20 mouse cellular contexts compared by ENCODE assay signal in genomic region chr12:52338136-52338753, GRCm38 (mm10).
DNase-seq lines count a peak whose midpoint lies in the region; ATAC-seq and TF ChIP-seq lines count a peak whose summit lies in the region.
"Had no signal": no experiment of that assay in that cellular context is flagged by ENCODE, and none has a peak within 500 bp of the region (broad histone marks: within the 10 kb centered on the region; RNA-seq: fewer than 3 reads in every experiment).

No protein-coding gene starts in this region.

- TF ChIP-seq EP300 in liver, embryonic 14.5 days (IDR thresholded peaks at IDR 0.05; ENCODE audit: low read depth): no peak

- H3K4me1 ChIP-seq in liver, embryonic 14.5 days (replicated peaks; ENCODE audit: control insufficient read depth in 2 of 2, insufficient read depth in 2 of 2, low read length in 1 of 2): peaks cover 0 to 8% of the 10 kb centered on the region in 2 experiments; a peak in 2 of 4 replicates
- no peaks in the 10 kb centered on the region for H3K4me1 ChIP-seq in hindbrain, embryonic 16.5 days (ENCODE audit: control insufficient read depth, insufficient read depth, low read depth, low read length)

- H3K27ac ChIP-seq in liver, embryonic 14.5 days: no peak overlapping the region
- no peak overlapping the region for H3K27ac ChIP-seq in hindbrain, embryonic 16.5 days (ENCODE audit: low read depth, low read length)
- H3K27ac ChIP-seq: hindbrain, postnatal 0 days; kidney, embryonic 15.5 days; left cerebral cortex, adult 2 months had no signal

- peak; percentile 72 for DNase-seq in 3T3-L1 (ENCODE audit: low read depth, low spot score)
- DNase-seq in MEL-GATA-1-ER (ENCODE audit: extremely low read depth, low read depth): peak; percentile 59
- DNase-seq in adrenal gland, postnatal 25 days: peak; percentile 31
- peak in 1 of 3 experiments; percentile 7 for DNase-seq in liver, embryonic 14.5 days (ENCODE audit: low read depth in 3 of 3, low spot score in 3 of 3)
- no peak for DNase-seq in gastrocnemius, postnatal 25 days
- DNase-seq in cerebellum, postnatal 25 days: no peak
- DNase-seq: cerebellum, adult 8-10 months; embryo, embryonic 11 days; forebrain, postnatal 0 days; heart, postnatal 36 days; kidney, postnatal 4 days; layer of hippocampus, adult 9-11 months; lung, postnatal 10 days; midbrain, embryonic 14.5 days; thymus, postnatal 4 days had no signal

- no peak overlapping the region for H3K4me3 ChIP-seq in liver, embryonic 14.5 days (ENCODE audit: insufficient read depth in 1 of 2, low read depth in 2 of 2, low read length in 2 of 2)
- no peak overlapping the region for H3K4me3 ChIP-seq in hindbrain, embryonic 16.5 days (ENCODE audit: low read length)
- H3K4me3 ChIP-seq: kidney, embryonic 15.5 days; left cerebral cortex, adult 2 months had no signal

- peak; percentile 33; the same call in 1 of the 2 replicates for ATAC-seq in liver, embryonic 14.5 days (ENCODE audit: insufficient read depth)
- ATAC-seq in hindbrain, embryonic 16.5 days: no peak
- ATAC-seq: forebrain, postnatal 0 days; hindbrain, postnatal 0 days; intestine, postnatal 0 days had no signal

- no peaks in the 10 kb centered on the region for H3K36me3 ChIP-seq in liver, embryonic 14.5 days (replicated peaks; ENCODE audit: control insufficient read depth, insufficient read depth, low read depth)
- no peaks in the 10 kb centered on the region for H3K36me3 ChIP-seq in hindbrain, embryonic 16.5 days (ENCODE audit: control insufficient read depth, insufficient read depth, low read length)
- H3K36me3 ChIP-seq: kidney, embryonic 15.5 days had no signal

- H3K4me2 ChIP-seq in liver, embryonic 14.5 days (ENCODE audit: low read depth): no peak overlapping the region
- H3K4me2 ChIP-seq in hindbrain, embryonic 16.5 days (ENCODE audit: low read length): no peak overlapping the region
- H3K4me2 ChIP-seq: kidney, embryonic 15.5 days had no signal

- H3K27me3 ChIP-seq in liver, embryonic 14.5 days (ENCODE audit: control insufficient read depth, insufficient read depth, low read length): no peaks in the 10 kb centered on the region
- H3K27me3 ChIP-seq in hindbrain, embryonic 16.5 days (replicated peaks; ENCODE audit: control insufficient read depth, insufficient read depth, low read length): no peaks in the 10 kb centered on the region
- H3K27me3 ChIP-seq: kidney, embryonic 15.5 days had no signal

- no peak for TF ChIP-seq CTCF in liver, embryonic 14.5 days (IDR thresholded peaks at IDR 0.05; ENCODE audit: low read depth)

- H3K9me3 ChIP-seq in liver, embryonic 14.5 days (ENCODE audit: control insufficient read depth, low read length): no peaks in the 10 kb centered on the region
- H3K9me3 ChIP-seq in hindbrain, embryonic 16.5 days (ENCODE audit: control insufficient read depth, low read length): no peaks in the 10 kb centered on the region
- H3K9me3 ChIP-seq: kidney, embryonic 15.5 days had no signal

- H3K9ac ChIP-seq in liver, embryonic 14.5 days (replicated peaks): no peak overlapping the region
- H3K9ac ChIP-seq in hindbrain, embryonic 16.5 days (ENCODE audit: low read depth, low read length): no peak overlapping the region
- H3K9ac ChIP-seq: forebrain, postnatal 0 days; kidney, embryonic 15.5 days had no signal

- 24% methylated on average over 2 of the region's 2 CpGs for WGBS in liver, embryonic 14.5 days (ENCODE audit: insufficient replicate concordance)
- WGBS in hindbrain, embryonic 16.5 days: 75% methylated on average over 2 of the region's 2 CpGs

Comparison
In these comparisons a context has a peak if more than half of its experiments do, and no peak if none do; other contexts are left out.
1. DNase-seq: peak in 3T3-L1 (single experiment), MEL-GATA-1-ER (single experiment) and adrenal gland, postnatal 25 days (single experiment); none in gastrocnemius, postnatal 25 days (single experiment) and cerebellum, postnatal 25 days (0 of 2).